Mouse (Mus musculus): Measurements from ENCODE around the gene Hmgb4.

DNA sequence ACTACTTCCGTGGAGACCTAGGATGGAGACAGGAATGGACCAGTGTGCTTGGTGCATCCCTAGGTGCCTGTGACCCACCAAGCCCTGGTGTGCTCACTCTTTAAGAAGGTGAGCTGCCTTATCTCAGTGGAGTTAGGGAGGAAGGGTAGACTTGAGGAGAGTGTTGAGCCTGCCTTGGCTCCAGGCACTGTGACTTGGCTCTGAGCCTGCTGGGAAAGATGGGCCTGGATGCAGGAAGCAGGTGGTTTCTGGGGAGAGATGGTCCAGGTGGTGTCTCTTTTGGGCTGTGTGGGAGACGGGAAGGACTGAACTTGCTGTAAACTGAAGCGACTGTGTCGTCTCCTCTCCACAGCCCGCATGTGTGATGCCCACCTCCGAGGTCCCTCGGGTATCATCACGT lies 45.3 kb upstream of the Hmgb4 start:
- TF ChIP-seq E2F4 (IDR thresholded peaks at IDR 0.05; ENCODE audit: insufficient replicate concordance, low read depth, low read length): no peak
- no peak for TF ChIP-seq SMC3 (IDR thresholded peaks at IDR 0.05; ENCODE audit: low read depth, low read length)
- no peak for TF ChIP-seq ETS1 (conservative IDR thresholded peaks at IDR 0.05; ENCODE audit: low read depth, low read length)
- TF ChIP-seq POLR2AphosphoS2 (IDR thresholded peaks at IDR 0.05; ENCODE audit: low read depth, low read length): no peak
- no peak for TF ChIP-seq CTCF (conservative IDR thresholded peaks at IDR 0.05 in 1 of 2, IDR thresholded peaks at IDR 0.05 in 1 of 2; ENCODE audit: low read depth in 2 of 2, low read length in 2 of 2)
- TF ChIP-seq MAZ (IDR thresholded peaks at IDR 0.05; ENCODE audit: low read depth, low read length): no peak
- TF ChIP-seq ZC3H11A (IDR thresholded peaks at IDR 0.05; ENCODE audit: low read depth, low read length): no peak
- TF ChIP-seq POLR2A (IDR thresholded peaks at IDR 0.05; ENCODE audit: low read depth, low read length): no peak
- no peak for TF ChIP-seq MAFK (IDR thresholded peaks at IDR 0.05; ENCODE audit: insufficient replicate concordance, low read length)
- TF ChIP-seq NRF1 (IDR thresholded peaks at IDR 0.05; ENCODE audit: low read depth, low read length): no peak
- no peak for TF ChIP-seq USF1 (IDR thresholded peaks at IDR 0.05; ENCODE audit: low read depth, low read length)
- no peak for TF ChIP-seq CHD2 (IDR thresholded peaks at IDR 0.05; ENCODE audit: low read length)
- TF ChIP-seq ZNF384 (IDR thresholded peaks at IDR 0.05; ENCODE audit: low read depth, low read length): no peak
- no peak for TF ChIP-seq TCF12 (IDR thresholded peaks at IDR 0.05; ENCODE audit: low read depth, low read length)
